Mouse (Mus musculus) C2C12 (cell line): Measurements from ENCODE around the gene Ikbke.

Experiments
- CEBPB ChIP-seq: IDR thresholded peaks from one replicate; pipeline ENCODE4 v1.6.1; 2011; ENCODE audit warnings: low read depth, mild to moderate bottlenecking, control low read depth, moderate library complexity
- CTCF ChIP-seq: IDR thresholded peaks from one replicate; pipeline ENCODE4 v1.5.1; 2011; ENCODE audit not compliant: control insufficient read depth, insufficient read depth, insufficient read length
- FOSL1 ChIP-seq: IDR thresholded peaks from one replicate; pipeline ENCODE4 v1.8.0; 2011; ENCODE audit warnings: mild to moderate bottlenecking, low read length; ENCODE audit not compliant: poor library complexity, insufficient read depth, severe bottlenecking
- MAX ChIP-seq: IDR thresholded peaks from one replicate; pipeline ENCODE4 v1.6.1; 2011; ENCODE audit warnings: mild to moderate bottlenecking, control low read depth
- MYOD1 ChIP-seq: IDR thresholded peaks from one replicate; pipeline ENCODE4 v1.6.1; 2011; ENCODE audit warnings: low read depth; ENCODE audit not compliant: control insufficient read depth, insufficient read length
- USF1 ChIP-seq: IDR thresholded peaks from one replicate; pipeline ENCODE4 v1.6.1; 2011; ENCODE audit warnings: low read depth, mild to moderate bottlenecking, control low read depth, moderate library complexity

GRCm38 (mm10) chr1:131204461-131204860, 74.9 kb downstream of the Ikbke start:
- no peak for TF ChIP-seq MAX
- TF ChIP-seq CTCF = no peak
- TF ChIP-seq MYOD1 = no peak
- TF ChIP-seq USF1 = no peak
- no peak for TF ChIP-seq FOSL1
- TF ChIP-seq CEBPB = no peak
